Mouse (Mus musculus) brain, embryonic 14.5 days (tissue): ENCODE results near the gene Exoc1.

Experiments
- CTCF ChIP-seq: fragments of 200-500 bp; IDR thresholded peaks from 2 replicates; pipeline ENCODE4 v1.5.1; 2012; ENCODE audit warnings: inconsistent platforms, mild to moderate bottlenecking, moderate library complexity, borderline replicate concordance; ENCODE audit not compliant: insufficient read depth, insufficient read length; ENCODE audit errors: extremely low read depth
- POLR2A ChIP-seq: fragments of 200-500 bp; IDR thresholded peaks from 2 replicates; pipeline ENCODE4 v1.6.1; 2012; ENCODE audit warnings: mild to moderate bottlenecking, inconsistent platforms, borderline replicate concordance; ENCODE audit not compliant: poor library complexity, insufficient read depth, insufficient read length, severe bottlenecking; ENCODE audit errors: extremely low read depth

- no peak for TF ChIP-seq CTCF
- no peak for TF ChIP-seq POLR2A
These were observed 4.1 kb downstream of the Exoc1 start for GRCm38 (mm10) chr5:76533186-76533585.
